Comparison of ENCODE assay signal across 11 mouse cellular contexts in genomic region chr13:58495390-58496073, GRCm38 (mm10).
DNase-seq lines count a peak whose midpoint lies in the region; ATAC-seq and TF ChIP-seq lines count a peak whose summit lies in the region.
"Had no signal": no experiment of that assay in that cellular context is flagged by ENCODE, and none has a peak within 500 bp of the region (broad histone marks: within the 10 kb centered on the region; RNA-seq: fewer than 3 reads in every experiment).

No protein-coding gene starts in this region.

- peak overlapping the region; percentile 35 for H3K4me2 ChIP-seq in heart, embryonic 12.5 days
- H3K4me2 ChIP-seq in midbrain, embryonic 12.5 days (replicated peaks) = no peak overlapping the region
- H3K4me2 ChIP-seq in midbrain, postnatal 0 days (ENCODE audit: low read depth, low read length, poor library complexity, severe bottlenecking) = no peak overlapping the region
- peak overlapping the region; percentile 38 for H3K4me2 ChIP-seq in heart, embryonic 14.5 days (ENCODE audit: low read length)
- H3K4me2 ChIP-seq: neural tube, embryonic 12.5 days had no signal

- ATAC-seq in heart, embryonic 12.5 days (ENCODE audit: insufficient number of reproducible peaks, low FRiP score) = peak; percentile 77
- 0 out of 2 replicates have a peak, but pooled peaks have one; percentile 16 for ATAC-seq in midbrain, embryonic 12.5 days (ENCODE audit: low FRiP score, low read depth)
- ATAC-seq in midbrain, postnatal 0 days (ENCODE audit: low FRiP score) = no peak
- peak; percentile 83 for ATAC-seq in heart, embryonic 14.5 days (ENCODE audit: insufficient number of reproducible peaks, insufficient read depth, low FRiP score, low read depth)

- H3K9ac ChIP-seq in heart, embryonic 12.5 days = 0 out of 2 replicates have a peak overlapping the region, but pooled peaks have one; percentile 18
- H3K9ac ChIP-seq in midbrain, embryonic 12.5 days (replicated peaks) = 0 out of 2 replicates have a peak overlapping the region, but pooled peaks have one; percentile 20
- no peak overlapping the region for H3K9ac ChIP-seq in midbrain, postnatal 0 days (replicated peaks; ENCODE audit: low read length, poor library complexity, severe bottlenecking)
- H3K9ac ChIP-seq in heart, embryonic 14.5 days (ENCODE audit: low read length) = 0 out of 2 replicates have a peak overlapping the region, but pooled peaks have one; percentile 41
- H3K9ac ChIP-seq: neural tube, embryonic 12.5 days had no signal

- no peak for TF ChIP-seq CTCF in midbrain, postnatal 0 days (IDR thresholded peaks at IDR 0.05)

- no peak for DNase-seq in heart, adult 8-10 months (ENCODE audit: low spot score)
- DNase-seq in midbrain, postnatal 0 days (ENCODE audit: low spot score) = no peak
- DNase-seq in ovary, postnatal 14 days (ENCODE audit: low spot score) = no peak
- DNase-seq in right cerebral cortex, postnatal 10 days (ENCODE audit: low spot score in 2 of 2) = no peak
- no peak for DNase-seq in frontal cortex, postnatal 14 days (ENCODE audit: low spot score in 2 of 2)
- DNase-seq: cerebellum, adult 18-20 months had no signal

- no peaks in the 10 kb centered on the region for H3K36me3 ChIP-seq in heart, embryonic 12.5 days
- no peaks in the 10 kb centered on the region for H3K36me3 ChIP-seq in midbrain, embryonic 12.5 days
- no peaks in the 10 kb centered on the region for H3K36me3 ChIP-seq in midbrain, postnatal 0 days (ENCODE audit: insufficient read depth, low read length)
- H3K36me3 ChIP-seq in heart, embryonic 14.5 days (ENCODE audit: control insufficient read depth, insufficient read depth, low read length) = no peaks in the 10 kb centered on the region
- H3K36me3 ChIP-seq: neural tube, embryonic 12.5 days had no signal

- no peak overlapping the region for H3K4me3 ChIP-seq in heart, embryonic 12.5 days
- H3K4me3 ChIP-seq in midbrain, embryonic 12.5 days = no peak overlapping the region
- no peak overlapping the region for H3K4me3 ChIP-seq in midbrain, postnatal 0 days (ENCODE audit: low read depth, low read length)
- no peak overlapping the region for H3K4me3 ChIP-seq in heart, embryonic 14.5 days (ENCODE audit: control insufficient read depth in 1 of 2, insufficient read depth in 1 of 2, low read depth in 1 of 2, low read length in 2 of 2)
- H3K4me3 ChIP-seq: megakaryocyte, embryonic 14.5 days; neural tube, embryonic 12.5 days had no signal

- peak overlapping the region; percentile 87 for H3K27ac ChIP-seq in heart, embryonic 12.5 days (ENCODE audit: poor library complexity, severe bottlenecking)
- no peak overlapping the region for H3K27ac ChIP-seq in midbrain, embryonic 12.5 days (replicated peaks)
- H3K27ac ChIP-seq in midbrain, postnatal 0 days (ENCODE audit: low read depth, low read length) = no peak overlapping the region
- H3K27ac ChIP-seq in heart, embryonic 14.5 days (replicated peaks in 1 of 2; ENCODE audit: control insufficient read depth in 1 of 2, insufficient read depth in 1 of 2, low read depth in 2 of 2, low read length in 2 of 2) = peak overlapping the region; percentile 79 to 86
- H3K27ac ChIP-seq: neural tube, embryonic 12.5 days had no signal

- peaks cover 8% of the 10 kb centered on the region; the same call in 1 of the 2 replicates for H3K27me3 ChIP-seq in heart, embryonic 12.5 days (replicated peaks)
- 0 out of 2 replicates have a peak, but pooled peaks cover 5% of the 10 kb centered on the region for H3K27me3 ChIP-seq in midbrain, embryonic 12.5 days
- H3K27me3 ChIP-seq in midbrain, postnatal 0 days (ENCODE audit: insufficient read depth, low read length) = no peaks in the 10 kb centered on the region
- H3K27me3 ChIP-seq in heart, embryonic 14.5 days (ENCODE audit: control insufficient read depth, insufficient read depth, low read length) = peaks cover 4% of the 10 kb centered on the region; the same call in 1 of the 2 replicates
- H3K27me3 ChIP-seq: neural tube, embryonic 12.5 days had no signal

- peaks cover 41% of the 10 kb centered on the region for H3K4me1 ChIP-seq in heart, embryonic 12.5 days (replicated peaks)
- H3K4me1 ChIP-seq in midbrain, embryonic 12.5 days = peaks cover 15% of the 10 kb centered on the region
- H3K4me1 ChIP-seq in midbrain, postnatal 0 days (ENCODE audit: insufficient read depth, low read length) = no peaks in the 10 kb centered on the region
- peaks cover 32 to 40% of the 10 kb centered on the region in 2 experiments for H3K4me1 ChIP-seq in heart, embryonic 14.5 days (ENCODE audit: control insufficient read depth in 2 of 2, insufficient read depth in 2 of 2, low read length in 2 of 2)
- H3K4me1 ChIP-seq: megakaryocyte, embryonic 14.5 days had no signal

- 0 out of 2 replicates have a peak, but pooled peaks cover 3% of the 10 kb centered on the region for H3K9me3 ChIP-seq in heart, embryonic 12.5 days (replicated peaks)
- H3K9me3 ChIP-seq in midbrain, embryonic 12.5 days = no peaks in the 10 kb centered on the region
- H3K9me3 ChIP-seq in midbrain, postnatal 0 days (ENCODE audit: low read length) = no peaks in the 10 kb centered on the region
- H3K9me3 ChIP-seq in heart, embryonic 14.5 days (ENCODE audit: control insufficient read depth, low read length) = 0 out of 2 replicates have a peak, but pooled peaks cover 6% of the 10 kb centered on the region
- H3K9me3 ChIP-seq: neural tube, embryonic 12.5 days had no signal

- 23% methylated on average over 12 of the region's 12 CpGs for WGBS in heart, embryonic 12.5 days
- 73% methylated on average over 12 of the region's 12 CpGs for WGBS in midbrain, embryonic 12.5 days
- WGBS in midbrain, postnatal 0 days = 64% methylated on average over 12 of the region's 12 CpGs
- 21% methylated on average over 12 of the region's 12 CpGs for WGBS in heart, embryonic 14.5 days

Comparison
In these comparisons a context has a peak if more than half of its experiments do, and no peak if none do; other contexts are left out.
1. H3K27ac ChIP-seq: peak in heart, embryonic 12.5 days (single experiment) and heart, embryonic 14.5 days (2 of 2); none in midbrain, embryonic 12.5 days (single experiment) and midbrain, postnatal 0 days (single experiment).
2. H3K4me2 ChIP-seq: peak in heart, embryonic 12.5 days (single experiment) and heart, embryonic 14.5 days (single experiment); none in midbrain, embryonic 12.5 days (single experiment) and midbrain, postnatal 0 days (single experiment).